Mouse (Mus musculus) liver, adult 2 months (tissue): ENCODE data around the gene Hmgn2.

Source experiments
- CTCF ChIP-seq: fragments of 200-500 bp; IDR thresholded peaks from 2 replicates; pipeline ENCODE4 v1.5.1; 2011; ENCODE audit warnings: low read depth, low read length, control low read depth
- POLR2A ChIP-seq: fragments of 200-500 bp; IDR thresholded peaks from 2 replicates; pipeline ENCODE4 v1.6.1; 2011; ENCODE audit warnings: low read length, control low read depth; ENCODE audit not compliant: insufficient read depth; ENCODE audit errors: extremely low read depth

DNA sequence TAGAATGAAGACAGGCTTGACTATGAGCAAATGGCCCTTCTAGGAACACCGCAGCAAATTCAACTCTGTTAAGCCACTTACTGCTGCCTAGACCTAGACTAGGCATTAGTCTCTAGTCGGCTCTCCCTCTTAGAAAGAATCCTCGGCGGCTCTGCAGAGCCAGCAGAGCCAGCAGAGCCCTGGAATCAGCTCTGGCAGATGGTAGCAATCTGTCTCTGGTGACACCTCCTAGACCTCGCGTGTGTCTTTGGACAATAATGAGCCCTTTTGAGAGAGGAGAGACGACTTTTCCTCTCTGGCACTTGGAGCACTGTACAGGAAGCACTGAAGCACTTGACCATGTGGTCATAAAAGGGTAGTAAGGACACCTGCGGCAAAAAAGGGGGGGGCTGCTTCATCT is 3.3 kb upstream of the Hmgn2 start:
- TF ChIP-seq POLR2A, result no peak
- no peak for TF ChIP-seq CTCF
